Mouse (Mus musculus) small intestine, adult 2 months (tissue): ENCODE measurements around the gene Phactr2.

Experiments used
- CTCF ChIP-seq: fragments of 200-500 bp; IDR thresholded peaks from 2 replicates; pipeline ENCODE4 v1.5.1; 2012; ENCODE audit warnings: low read depth, mild to moderate bottlenecking, control low read depth, inconsistent platforms, low read length, moderate library complexity, mixed read lengths; ENCODE audit not compliant: insufficient replicate concordance, insufficient read length; ENCODE audit errors: extremely low read depth
- POLR2A ChIP-seq: fragments of 200-500 bp; IDR thresholded peaks from 2 replicates; pipeline ENCODE4 v1.6.1; 2012; ENCODE audit warnings: low read depth, mild to moderate bottlenecking, control low read depth, inconsistent platforms, low read length, moderate library complexity

- TF ChIP-seq CTCF (no peak), POLR2A (no peak)
These were observed 15.5 kb upstream of the Phactr2 start for GRCm38 (mm10) chr10:13489671-13490070.
